Mouse (Mus musculus): ENCODE results near the gene Aloxe3. TPM values are rescaled to one million over a fixed set of nuclear protein-coding genes. Genes with fewer than 3 reads are reported as not detected.
A peak's percentile ranks its signal among the peaks of the same experiment; 100 is the strongest.

Gene Aloxe3
- polyA plus RNA-seq, 1 experiment from 2014 or later: 1.2 TPM

GRCm38 (mm10) chr11:69122336-69122951 lies 3.3 kb upstream of the Aloxe3 start, which contains the start of gene 9130213A22Rik:
9130213A22Rik (minus strand) TSS chr11:69122589.
- Histone ChIP-seq H3K4me2 (peak within 1 kb of the TSS; percentile 98), H3K27me3 (peaks cover 30% of the 10 kb centered on the region), H3K36me3 (no peaks in the 10 kb centered on the region), H3K9me3 (no peaks in the 10 kb centered on the region), H3K27ac (replicated peaks) (peak within 1 kb of the TSS; percentile 72), H3K9ac (peak within 1 kb of the TSS; percentile 80), H3K4me1 (replicated peaks) (peaks cover 51% of the 10 kb centered on the region), H3K4me3 (peak within 1 kb of the TSS; percentile 84)
- WGBS: under 1% methylated on average over 64 of the region's 66 CpGs
- peak; percentile 68 for ATAC-seq (ENCODE audit: low read depth)

GRCm38 (mm10) chr11:69123056-69123692 lies 2.5 kb upstream of the Aloxe3 start:
- Histone ChIP-seq H3K4me2 (peak overlapping the region; percentile 98), H3K9me3 (no peaks in the 10 kb centered on the region), H3K36me3 (no peaks in the 10 kb centered on the region), H3K27ac (replicated peaks) (peak overlapping the region; percentile 72), H3K27me3 (peaks cover 34% of the 10 kb centered on the region), H3K9ac (peak overlapping the region; percentile 80), H3K4me1 (replicated peaks) (peaks cover 47% of the 10 kb centered on the region), H3K4me3 (peak overlapping the region; percentile 84)
- ATAC-seq (ENCODE audit: low read depth): peak; percentile 4; the same call in 1 of the 2 replicates
- WGBS: under 1% methylated on average over 29 of the region's 29 CpGs

- H3K9me3 ChIP-seq: no peaks in the 10 kb centered on the region
- under 1% methylated on average over 31 of the region's 31 CpGs for WGBS
- ATAC-seq (ENCODE audit: low read depth): peak; percentile 58
- peak overlapping the region; percentile 80 for H3K9ac ChIP-seq
- H3K4me3 ChIP-seq: peak overlapping the region; percentile 84
- peak overlapping the region; percentile 79 for H3K27ac ChIP-seq (replicated peaks)
- H3K27me3 ChIP-seq: peaks cover 34% of the 10 kb centered on the region
- peaks cover 46% of the 10 kb centered on the region for H3K4me1 ChIP-seq (replicated peaks)
- peak overlapping the region; percentile 98 for H3K4me2 ChIP-seq
- H3K36me3 ChIP-seq: no peaks in the 10 kb centered on the region
Observed at GRCm38 (mm10) chr11:69123693-69124497, 1.8 kb upstream of the Aloxe3 start.

GRCm38 (mm10) chr11:69124498-69124847 lies 1.2 kb upstream of the Aloxe3 start:
- Histone ChIP-seq H3K9me3 (no peaks in the 10 kb centered on the region), H3K4me2 (peak overlapping the region; percentile 98), H3K9ac (no peak overlapping the region), H3K4me3 (peak overlapping the region; percentile 84; the same call in 1 of the 2 replicates), H3K27me3 (peaks cover 30% of the 10 kb centered on the region), H3K27ac (replicated peaks) (no peak overlapping the region), H3K36me3 (no peaks in the 10 kb centered on the region), H3K4me1 (replicated peaks) (peaks cover 40% of the 10 kb centered on the region)
- peak; percentile 57 for ATAC-seq (ENCODE audit: low read depth)
- 0% methylated on average over 3 of the region's 3 CpGs for WGBS

GRCm38 (mm10) chr11:69125041-69125851 lies 450 bp upstream of the Aloxe3 start:
- H3K4me3 ChIP-seq: peak overlapping the region; percentile 56
- H3K9me3 ChIP-seq: no peaks in the 10 kb centered on the region
- H3K27ac ChIP-seq (replicated peaks): peak overlapping the region; percentile 68
- ATAC-seq (ENCODE audit: low read depth): peak; percentile 41
- under 1% methylated on average over 24 of the region's 24 CpGs for WGBS
- H3K36me3 ChIP-seq: no peaks in the 10 kb centered on the region
- peak overlapping the region; percentile 71 for H3K9ac ChIP-seq
- peak overlapping the region; percentile 82 for H3K4me2 ChIP-seq
- H3K27me3 ChIP-seq: peaks cover 27% of the 10 kb centered on the region
- peaks cover 32% of the 10 kb centered on the region for H3K4me1 ChIP-seq (replicated peaks)

- Histone ChIP-seq H3K36me3 (no peaks in the 10 kb centered on the region), H3K27ac (replicated peaks) (peak overlapping the region; percentile 68), H3K4me2 (peak overlapping the region; percentile 82), H3K27me3 (peaks cover 18% of the 10 kb centered on the region), H3K4me3 (peak overlapping the region; percentile 56), H3K9me3 (no peaks in the 10 kb centered on the region), H3K9ac (peak overlapping the region; percentile 71), H3K4me1 (replicated peaks) (peaks cover 24% of the 10 kb centered on the region)
- ATAC-seq (ENCODE audit: low read depth): no peak
- 12% methylated on average over 20 of the region's 20 CpGs for WGBS
Observed at GRCm38 (mm10) chr11:69125919-69126705, 416 bp downstream of the Aloxe3 start.

GRCm38 (mm10) chr11:69126706-69127095 lies 1.0 kb downstream of the Aloxe3 start:
- H3K4me3 ChIP-seq: peak overlapping the region; percentile 56; the same call in 1 of the 2 replicates
- H3K4me2 ChIP-seq: peak overlapping the region; percentile 82
- H3K27ac ChIP-seq (replicated peaks): no peak overlapping the region
- no peak overlapping the region; the same call in 1 of the 2 replicates for H3K9ac ChIP-seq
- ATAC-seq (ENCODE audit: low read depth): no peak
- peaks cover 18% of the 10 kb centered on the region for H3K4me1 ChIP-seq (replicated peaks)
- peaks cover 15% of the 10 kb centered on the region for H3K27me3 ChIP-seq
- WGBS: 40% methylated on average over 2 of the region's 2 CpGs
- no peaks in the 10 kb centered on the region for H3K36me3 ChIP-seq
- no peaks in the 10 kb centered on the region for H3K9me3 ChIP-seq

- Histone ChIP-seq H3K4me3 (no peak overlapping the region), H3K9ac (no peak overlapping the region), H3K36me3 (no peaks in the 10 kb centered on the region), H3K9me3 (no peaks in the 10 kb centered on the region), H3K27me3 (peaks cover 29% of the 10 kb centered on the region), H3K4me2 (no peak overlapping the region), H3K4me1 (replicated peaks) (peaks cover 17% of the 10 kb centered on the region), H3K27ac (replicated peaks) (no peak overlapping the region)
- ATAC-seq (ENCODE audit: low read depth): no peak
- WGBS: 78% methylated on average over 8 of the region's 8 CpGs
Observed at GRCm38 (mm10) chr11:69128426-69129122, 2.9 kb downstream of the Aloxe3 start.

GRCm38 (mm10) chr11:69133566-69133922 lies 7.8 kb downstream of the Aloxe3 start:
- 16% methylated on average over 5 of the region's 5 CpGs for WGBS
- peak overlapping the region; percentile 72 for H3K4me2 ChIP-seq
- H3K36me3 ChIP-seq: no peaks in the 10 kb centered on the region
- peak overlapping the region; percentile 61; the same call in 1 of the 2 replicates for H3K9ac ChIP-seq
- peaks cover 24% of the 10 kb centered on the region for H3K27me3 ChIP-seq
- no peak overlapping the region for H3K27ac ChIP-seq (replicated peaks)
- H3K9me3 ChIP-seq: no peaks in the 10 kb centered on the region
- peak overlapping the region; percentile 44 for H3K4me3 ChIP-seq
- H3K4me1 ChIP-seq (replicated peaks): peaks cover 14% of the 10 kb centered on the region; the same call in 1 of the 2 replicates
- ATAC-seq (ENCODE audit: low read depth): no peak

GRCm38 (mm10) chr11:69133923-69134621 lies 8.4 kb downstream of the Aloxe3 start:
- peak overlapping the region; percentile 72 for H3K4me2 ChIP-seq
- no peak overlapping the region; the same call in 1 of the 2 replicates for H3K27ac ChIP-seq (replicated peaks)
- peaks cover 14% of the 10 kb centered on the region; the same call in 1 of the 2 replicates for H3K4me1 ChIP-seq (replicated peaks)
- peaks cover 24% of the 10 kb centered on the region for H3K27me3 ChIP-seq
- 3% methylated on average over 34 of the region's 34 CpGs for WGBS
- no peaks in the 10 kb centered on the region for H3K36me3 ChIP-seq
- ATAC-seq (ENCODE audit: low read depth): peak; percentile 70
- peak overlapping the region; percentile 44 for H3K4me3 ChIP-seq
- H3K9ac ChIP-seq: peak overlapping the region; percentile 61
- H3K9me3 ChIP-seq: no peaks in the 10 kb centered on the region

Measured in neural tube, embryonic 13.5 days (tissue).